Mouse (Mus musculus) small intestine, adult 2 months (tissue): ENCODE results near the gene Sema6d.

ENCODE experiments used
- CTCF ChIP-seq: fragments of 200-500 bp; IDR thresholded peaks from 2 replicates; pipeline ENCODE4 v1.5.1; 2012; ENCODE audit warnings: low read depth, mild to moderate bottlenecking, control low read depth, inconsistent platforms, low read length, moderate library complexity, mixed read lengths; ENCODE audit not compliant: insufficient replicate concordance, insufficient read length; ENCODE audit errors: extremely low read depth
- POLR2A ChIP-seq: fragments of 200-500 bp; IDR thresholded peaks from 2 replicates; pipeline ENCODE4 v1.6.1; 2012; ENCODE audit warnings: low read depth, mild to moderate bottlenecking, control low read depth, inconsistent platforms, low read length, moderate library complexity

- no peak for TF ChIP-seq POLR2A
- no peak for TF ChIP-seq CTCF
These were observed 503.0 kb downstream of the Sema6d start for GRCm38 (mm10) chr2:124592750-124593149.
